Mouse (Mus musculus) MEL (cell line): Measurements from ENCODE around the gene Mlx. TPM values are rescaled to one million over a fixed set of nuclear protein-coding genes. Genes with fewer than 3 reads are reported as not detected.

Source experiments
- DNase-seq: peaks from one replicate; pipeline ENCODE4 v3.0.0; 2011; ENCODE audit warnings: low read depth, low spot score
- H3K27ac ChIP-seq: 2 replicates; pipeline ENCODE4 v1.5.1; 2012; ENCODE audit warnings: low read depth, mild to moderate bottlenecking, control low read depth, low read length, moderate library complexity; ENCODE audit not compliant: control insufficient read depth
- H3K27me3 ChIP-seq, 2 experiments: fragments of 150-350 bp in 1 of 2; sonication (generic) in 1 of 2; 2 replicates each; pipeline ENCODE4 v1.6.1; 2012; ENCODE audit warnings: low read length in 2 of 2, mild to moderate bottlenecking in 2 of 2, improper control_type of control experiment in 1 of 2, moderate library complexity in 1 of 2; ENCODE audit not compliant: insufficient read depth in 2 of 2, control insufficient read depth in 1 of 2
- H3K36me3 ChIP-seq, 2 experiments: 2 replicates each; pipeline ENCODE4 v1.6.1; 2012 to 2014; ENCODE audit warnings: low read length in 2 of 2, improper control_type of control experiment in 1 of 2, inconsistent platforms in 1 of 2, mild to moderate bottlenecking in 1 of 2; ENCODE audit not compliant: insufficient read depth in 2 of 2, control insufficient read depth in 1 of 2
- H3K4me1 ChIP-seq, 2 experiments: fragments of 150-350 bp in 1 of 2; sonication (generic) in 1 of 2; 2 replicates each; pipeline ENCODE4 v1.6.1; 2012; ENCODE audit warnings: low read length in 2 of 2, improper control_type of control experiment in 1 of 2, mild to moderate bottlenecking in 1 of 2; ENCODE audit not compliant: insufficient read depth in 2 of 2, control insufficient read depth in 1 of 2
- H3K4me3 ChIP-seq, 2 experiments: fragments of 150-350 bp in 1 of 2; sonication (generic) in 1 of 2; 2 replicates each; pipeline ENCODE4 v1.5.1; 2012; ENCODE audit warnings: low read depth in 2 of 2, low read length in 2 of 2, mild to moderate bottlenecking in 2 of 2, moderate library complexity in 2 of 2, control low read depth in 1 of 2, improper control_type of control experiment in 1 of 2; ENCODE audit not compliant: control insufficient read depth in 1 of 2, insufficient read depth in 1 of 2
- H3K79me2 ChIP-seq: 2 replicates; pipeline ENCODE4 v1.6.1; 2012; ENCODE audit warnings: mild to moderate bottlenecking, low read length, moderate library complexity; ENCODE audit not compliant: control insufficient read depth, poor library complexity, insufficient read depth
- H3K9ac ChIP-seq: 2 replicates; pipeline ENCODE4 v1.6.1; 2012; ENCODE audit warnings: low read depth, mild to moderate bottlenecking, control low read depth, low read length, moderate library complexity; ENCODE audit not compliant: control insufficient read depth, poor library complexity, severe bottlenecking
- H3K9me3 ChIP-seq: fragments of 150-350 bp; sonication (generic); replicated peaks from 2 replicates; pipeline ENCODE4 v1.6.1; 2012; ENCODE audit warnings: mild to moderate bottlenecking, low read length, improper control_type of control experiment, moderate library complexity; ENCODE audit not compliant: insufficient read depth
- CTCF ChIP-seq, 3 experiments: IDR thresholded peaks in 2 of 3; conservative IDR thresholded peaks in 1 of 3; 2 replicates each; pipeline ENCODE4 v1.5.1; 2011 to 2012; ENCODE audit warnings: low read length in 3 of 3, low read depth in 2 of 3, mild to moderate bottlenecking in 2 of 3, improper control_type of control experiment in 1 of 3, inconsistent platforms in 1 of 3, mixed read lengths in 1 of 3, moderate library complexity in 1 of 3; ENCODE audit not compliant: control insufficient read depth in 1 of 3, insufficient read depth in 1 of 3, poor library complexity in 1 of 3, severe bottlenecking in 1 of 3
- E2F4 ChIP-seq: IDR thresholded peaks from 2 replicates; pipeline ENCODE4 v1.6.1; 2011; ENCODE audit warnings: low read depth, low read length, improper control_type of control experiment, borderline replicate concordance
- ELF1 ChIP-seq: IDR thresholded peaks from 2 replicates; pipeline ENCODE4 v1.6.1; 2014; ENCODE audit warnings: low read depth, mild to moderate bottlenecking, inconsistent platforms, low read length, improper control_type of control experiment, moderate library complexity
- EP300 ChIP-seq, 2 experiments: IDR thresholded peaks; 2 replicates each; pipeline ENCODE4 v1.6.1; 2011; ENCODE audit warnings: improper control_type of control experiment in 2 of 2, low read length in 2 of 2, low read depth in 1 of 2, mild to moderate bottlenecking in 1 of 2
- GABPA ChIP-seq: IDR thresholded peaks from 2 replicates; pipeline ENCODE4 v1.6.1; 2012; ENCODE audit warnings: low read depth, mild to moderate bottlenecking, inconsistent platforms, low read length, improper control_type of control experiment, moderate library complexity
- HCFC1 ChIP-seq: IDR thresholded peaks from 2 replicates; pipeline ENCODE4 v1.6.1; 2012; ENCODE audit warnings: low read depth, mild to moderate bottlenecking, inconsistent platforms, low read length, improper control_type of control experiment, moderate library complexity
- JUND ChIP-seq: IDR thresholded peaks from 2 replicates; pipeline ENCODE4 v1.6.1; 2011; ENCODE audit warnings: low read depth, mild to moderate bottlenecking, improper control_type of control experiment, low read length
- MAFK ChIP-seq: IDR thresholded peaks from 2 replicates; pipeline ENCODE4 v1.6.1; 2011; ENCODE audit warnings: low read depth, mild to moderate bottlenecking, low read length, improper control_type of control experiment, borderline replicate concordance
- MAX ChIP-seq: IDR thresholded peaks from 2 replicates; pipeline ENCODE4 v1.6.1; 2011; ENCODE audit warnings: low read length, improper control_type of control experiment
- MXI1 ChIP-seq: IDR thresholded peaks from 2 replicates; pipeline ENCODE4 v1.6.1; 2011; ENCODE audit warnings: mild to moderate bottlenecking, low read depth, low read length, improper control_type of control experiment
- MYB ChIP-seq: IDR thresholded peaks from 2 replicates; pipeline ENCODE4 v1.6.1; 2011; ENCODE audit warnings: mild to moderate bottlenecking, low read depth, low read length, improper control_type of control experiment
- MYC ChIP-seq: IDR thresholded peaks from 2 replicates; pipeline ENCODE4 v1.6.1; 2011; ENCODE audit warnings: low read depth, mild to moderate bottlenecking, low read length, improper control_type of control experiment, moderate library complexity
- NELFE ChIP-seq: IDR thresholded peaks from 2 replicates; pipeline ENCODE4 v1.6.1; 2011; ENCODE audit warnings: low read depth, low read length, improper control_type of control experiment
- POLR2A ChIP-seq, 2 experiments: IDR thresholded peaks; 2 replicates each; pipeline ENCODE4 v1.6.1; 2011 to 2012; ENCODE audit warnings: low read length in 2 of 2, mild to moderate bottlenecking in 2 of 2, control low read depth in 1 of 2, improper control_type of control experiment in 1 of 2, low read depth in 1 of 2, moderate library complexity in 1 of 2; ENCODE audit not compliant: control insufficient read depth in 1 of 2, insufficient read depth in 1 of 2, poor library complexity in 1 of 2
- POLR2AphosphoS2 ChIP-seq: IDR thresholded peaks from 2 replicates; pipeline ENCODE4 v1.6.1; 2011; ENCODE audit warnings: low read length, improper control_type of control experiment
- RAD21 ChIP-seq: IDR thresholded peaks from 2 replicates; pipeline ENCODE4 v1.6.1; 2011; ENCODE audit warnings: mild to moderate bottlenecking, low read depth, low read length, improper control_type of control experiment
- SIN3A ChIP-seq: IDR thresholded peaks from 2 replicates; pipeline ENCODE4 v1.6.1; 2012; ENCODE audit warnings: low read length, improper control_type of control experiment, inconsistent platforms
- SMC3 ChIP-seq: IDR thresholded peaks from 2 replicates; pipeline ENCODE4 v1.6.1; 2011; ENCODE audit warnings: low read depth, low read length, improper control_type of control experiment
- TAL1 ChIP-seq: IDR thresholded peaks from 2 replicates; pipeline ENCODE4 v1.6.1; 2012; ENCODE audit warnings: mild to moderate bottlenecking, inconsistent platforms, low read length, moderate library complexity, mixed read lengths
- TCF12 ChIP-seq: IDR thresholded peaks from 2 replicates; pipeline ENCODE4 v1.6.1; 2014; ENCODE audit warnings: low read depth, mild to moderate bottlenecking, inconsistent platforms, low read length, improper control_type of control experiment, moderate library complexity
- USF2 ChIP-seq, 2 experiments: IDR thresholded peaks; 2 replicates each; pipeline ENCODE4 v1.6.1; 2011 to 2012; ENCODE audit warnings: improper control_type of control experiment in 2 of 2, low read length in 2 of 2, borderline replicate concordance in 1 of 2, inconsistent platforms in 1 of 2, low read depth in 1 of 2, mild to moderate bottlenecking in 1 of 2; ENCODE audit not compliant: insufficient read depth in 1 of 2
- polyA plus RNA-seq, 2 experiments: library from polyadenylated mRNA; stranded (reverse) in 1 of 2; unstranded in 1 of 2; fragments of >175 nt in 1 of 2; fragments of >200 nt in 1 of 2; gene quantifications; 2 replicates each; pipeline versions ENCODE4 v1.2.1 to v1.2.4; 2012; ENCODE audit warnings: low replicate concordance in 2 of 2, low read depth in 1 of 2; ENCODE audit not compliant: insufficient read length in 2 of 2, insufficient read depth in 1 of 2, missing spikeins in 1 of 2
- total RNA-seq: library from RNA; depleted of rRNA; stranded (reverse); fragments of 300-350 nt; gene quantifications from 2 replicates; pipeline ENCODE4 v1.2.3, GENCODE M21; 2012

The Mlx gene
- total and polyA plus RNA-seq, 3 experiments: 57.5 to 75.9 TPM; not detected in 1

DNA sequence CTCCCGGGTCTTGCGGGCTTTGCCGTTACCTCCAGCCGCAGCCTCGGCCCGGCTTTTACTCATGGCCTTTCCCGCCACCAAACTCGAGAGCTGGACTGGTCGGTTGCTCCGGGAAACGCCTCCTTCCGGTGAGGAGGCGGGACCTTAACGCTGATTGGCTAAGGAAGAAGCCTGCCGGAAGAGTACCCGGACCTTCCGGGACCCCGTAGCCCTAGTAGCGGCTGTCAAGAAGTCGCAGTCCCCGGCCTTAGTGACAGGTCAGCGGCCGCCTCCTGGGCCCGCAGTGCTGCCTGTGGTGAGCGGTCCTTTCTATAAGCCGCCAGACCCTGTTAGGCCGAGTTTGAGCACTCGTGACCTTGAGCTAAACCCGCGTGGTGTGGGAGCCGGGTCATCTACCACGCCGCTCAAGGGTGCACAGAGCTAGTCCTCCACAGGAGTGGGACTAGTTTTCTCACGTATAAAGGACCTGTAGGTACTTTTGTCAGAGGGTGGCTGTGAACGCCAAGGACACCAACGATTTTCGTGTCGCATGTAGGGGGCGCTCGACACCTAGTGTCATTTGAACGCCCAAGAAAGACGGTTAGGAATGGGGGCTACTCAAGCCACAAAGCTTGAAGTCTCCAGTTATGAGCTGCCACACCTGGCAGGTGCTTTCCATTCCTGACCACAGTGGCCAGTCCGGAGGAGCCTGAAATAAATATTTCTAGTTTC is 8.4 kb downstream of the Mlx start, which contains the start of gene Psmc3ip:
Psmc3ip (minus strand) TSS at position 123 of the 711 bp plus-strand sequence.
- peaks cover 0 to 2% of the 10 kb centered on the region in 2 experiments; a peak in 1 of 4 replicates for H3K4me1 ChIP-seq
- TF ChIP-seq MXI1 (peak; percentile 32; the same call in 1 of the 2 replicates), RAD21 (peak; percentile 21), HCFC1 (peak; percentile 79), ELF1 (peak; percentile 75), NELFE (peak; percentile 62), JUND (no peak), SMC3 (peak; percentile 27), TCF12 (peak; percentile 40; the same call in 1 of the 2 replicates), MYC (0 out of 2 replicates have a peak, but pooled peaks have one; percentile 21), MAFK (no peak), POLR2A (IDR thresholded peaks at IDR 0.05; ENCODE audit: control insufficient read depth in 1 of 2, insufficient read depth in 1 of 2, low read depth in 1 of 2, low read length in 2 of 2, poor library complexity in 1 of 2) (peak; percentile 51 to 74; a peak in 1 of 4 replicates), TAL1 (no peak), EP300 (IDR thresholded peaks at IDR 0.05; ENCODE audit: low read depth in 1 of 2, low read length in 2 of 2) (no peak; a peak in 1 of 4 replicates), MAX (peak; percentile 80), USF2 (IDR thresholded peaks at IDR 0.05; ENCODE audit: borderline replicate concordance in 1 of 2, insufficient read depth in 1 of 2, low read depth in 1 of 2, low read length in 2 of 2) (no peak), SIN3A (peak; percentile 72; the same call in 1 of the 2 replicates), POLR2AphosphoS2 (peak; percentile 96), CTCF (IDR thresholded peaks at IDR 0.05 in 2 of 3, conservative IDR thresholded peaks at IDR 0.05 in 1 of 3; ENCODE audit: control insufficient read depth in 1 of 3, insufficient read depth in 1 of 3, low read depth in 2 of 3, low read length in 3 of 3, poor library complexity in 1 of 3, severe bottlenecking in 1 of 3) (peak; percentile 48 to 69 (median 64); a peak in 5 of 6 replicates), E2F4 (peak; percentile 58; the same call in 1 of the 2 replicates), MYB (0 out of 2 replicates have a peak, but pooled peaks have one; percentile 6)
- H3K36me3 ChIP-seq: peaks cover 2 to 29% of the 10 kb centered on the region in 2 experiments; a peak in 3 of 4 replicates
- no peaks in the 10 kb centered on the region for H3K27me3 ChIP-seq
- H3K4me3 ChIP-seq: peak within 1 kb of the TSS; percentile 63 to 75
- H3K9me3 ChIP-seq: no peaks in the 10 kb centered on the region
- H3K27ac ChIP-seq: peak within 1 kb of the TSS; percentile 84
- peak within 1 kb of the TSS; percentile 81 for H3K9ac ChIP-seq
- peak; percentile 90 for DNase-seq
- no peaks in the 10 kb centered on the region for H3K79me2 ChIP-seq

- H3K4me3 ChIP-seq: no peak overlapping the region
- H3K27ac ChIP-seq: no peak overlapping the region
- peaks cover 2 to 31% of the 10 kb centered on the region in 2 experiments; a peak in 3 of 4 replicates for H3K36me3 ChIP-seq
- peaks cover 0 to 2% of the 10 kb centered on the region in 2 experiments; a peak in 1 of 4 replicates for H3K4me1 ChIP-seq
- no peaks in the 10 kb centered on the region for H3K79me2 ChIP-seq
- no peaks in the 10 kb centered on the region for H3K27me3 ChIP-seq
- H3K9ac ChIP-seq: no peak overlapping the region
- no peaks in the 10 kb centered on the region for H3K9me3 ChIP-seq
- no peak for TF ChIP-seq ELF1
- TF ChIP-seq POLR2A (IDR thresholded peaks at IDR 0.05; ENCODE audit: control insufficient read depth in 1 of 2, insufficient read depth in 1 of 2, low read depth in 1 of 2, low read length in 2 of 2, poor library complexity in 1 of 2): no peak
- TF ChIP-seq GABPA: no peak
- TF ChIP-seq SMC3: no peak
- no peak for TF ChIP-seq MXI1
- DNase-seq: no peak
Observed at GRCm38 (mm10) chr11:101098231-101098630, 11.2 kb downstream of the Mlx start.
